Mouse (Mus musculus) erythroblast, embryonic 14.5 days (primary cell): Measurements from ENCODE around the gene Fer1l5.

Source experiments
- GATA1 ChIP-seq: IDR thresholded peaks from 2 replicates; pipeline ENCODE4 v1.6.1; 2012; ENCODE audit warnings: low read length, inconsistent platforms, mixed read lengths
- TAL1 ChIP-seq: IDR thresholded peaks from 3 replicates; pipeline ENCODE4 v1.6.1; 2012; ENCODE audit warnings: low read length, inconsistent platforms, mixed read lengths

- no peak for TF ChIP-seq GATA1
- TF ChIP-seq TAL1: no peak
These were observed 15.0 kb upstream of the Fer1l5 start for GRCm38 (mm10) chr1:36356955-36357695.
